In the genomic region with DNA sequence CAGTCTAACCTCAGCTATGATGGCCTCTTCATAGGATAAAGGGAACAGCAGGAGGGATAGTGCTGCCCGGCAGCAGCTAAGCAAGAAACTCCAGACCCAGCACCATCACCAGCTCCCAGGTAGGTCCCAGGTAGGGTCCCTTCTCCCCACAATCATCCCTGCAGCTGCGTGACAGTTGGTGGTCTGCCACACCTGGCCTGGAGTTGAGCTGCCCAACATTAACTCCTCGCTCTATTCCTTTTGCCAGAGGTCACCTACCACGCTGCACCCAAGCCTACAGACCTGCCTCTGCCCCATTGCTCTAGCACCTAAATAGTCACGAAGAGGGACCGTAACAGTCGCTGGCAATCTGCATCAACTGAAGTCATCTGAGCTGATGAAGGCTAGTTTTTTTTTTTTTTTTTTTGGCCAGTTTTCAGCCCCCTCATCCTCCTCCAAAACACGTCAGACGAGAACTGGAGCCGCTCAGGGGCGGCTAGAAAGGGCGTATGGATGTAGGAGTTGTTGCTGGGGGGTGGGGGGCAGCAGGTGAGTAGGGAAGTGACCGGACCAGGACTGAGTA, we compare ENCODE assay signal across 8 mouse cellular contexts. TPM values are rescaled to one million over a fixed set of nuclear protein-coding genes. Genes with fewer than 3 reads are reported as not detected.
DNase-seq lines count a peak whose midpoint lies in the region; ATAC-seq and TF ChIP-seq lines count a peak whose summit lies in the region.

No protein-coding gene starts in this region.

- no peaks in the 10 kb centered on the region for H3K36me3 ChIP-seq in kidney, adult 2 months (ENCODE audit: control insufficient read depth, insufficient read depth, low read length)
- 0 out of 2 replicates have a peak, but pooled peaks cover 6% of the 10 kb centered on the region for H3K36me3 ChIP-seq in hindbrain, embryonic 14.5 days (replicated peaks; ENCODE audit: control insufficient read depth, insufficient read depth)
- no peaks in the 10 kb centered on the region for H3K36me3 ChIP-seq in midbrain, embryonic 16.5 days (ENCODE audit: control insufficient read depth, insufficient read depth, low read length)

- peak overlapping the region; percentile 98 for H3K9ac ChIP-seq in hindbrain, embryonic 14.5 days
- peak overlapping the region; percentile 96 for H3K9ac ChIP-seq in midbrain, embryonic 16.5 days (ENCODE audit: low read depth, low read length)

- no peaks in the 10 kb centered on the region for H3K27me3 ChIP-seq in kidney, adult 2 months (replicated peaks; ENCODE audit: control insufficient read depth, insufficient read depth, low read length)
- H3K27me3 ChIP-seq in hindbrain, embryonic 14.5 days (ENCODE audit: control insufficient read depth, insufficient read depth, low read length), result peaks cover 13% of the 10 kb centered on the region; the same call in 1 of the 2 replicates
- peaks cover 2% of the 10 kb centered on the region; the same call in 1 of the 2 replicates for H3K27me3 ChIP-seq in midbrain, embryonic 16.5 days (ENCODE audit: control insufficient read depth, insufficient read depth, low read depth, low read length)

- no peaks in the 10 kb centered on the region for H3K4me1 ChIP-seq in kidney, adult 2 months (ENCODE audit: control insufficient read depth, insufficient read depth, low read length)
- H3K4me1 ChIP-seq in hindbrain, embryonic 14.5 days (replicated peaks; ENCODE audit: control insufficient read depth, insufficient read depth, low read length), result peaks cover 36% of the 10 kb centered on the region
- H3K4me1 ChIP-seq in midbrain, embryonic 16.5 days (ENCODE audit: control insufficient read depth, insufficient read depth, low read length), result peaks cover 30% of the 10 kb centered on the region

- no peak for DNase-seq in kidney, adult 2 months
- DNase-seq in kidney, adult 18-20 months, result no peak
- DNase-seq in cerebellum, adult 9-11 months, result peak; percentile 77
- DNase-seq in hindbrain, embryonic 14.5 days (ENCODE audit: low spot score), result no peak
- DNase-seq in gastrocnemius, postnatal 14 days, result no peak
- no peak for DNase-seq in left cerebral cortex, adult 8-10 months (ENCODE audit: low spot score in 2 of 2)
- no peak for DNase-seq in urinary bladder, postnatal 36 days (ENCODE audit: low spot score in 2 of 2)

- no peak for TF ChIP-seq CTCF in kidney, adult 2 months (conservative IDR thresholded peaks at IDR 0.05; ENCODE audit: insufficient read depth, insufficient read length, low read depth, low read length)

- TF ChIP-seq POLR2A in kidney, adult 2 months (IDR thresholded peaks at IDR 0.05; ENCODE audit: low read depth, low read length), result no peak

- H3K4me2 ChIP-seq in hindbrain, embryonic 14.5 days (replicated peaks), result peak overlapping the region; percentile 70
- peak overlapping the region; percentile 87 for H3K4me2 ChIP-seq in midbrain, embryonic 16.5 days (ENCODE audit: low read length)

- WGBS in kidney, adult 2 months, result 12% methylated on average over 13 of the region's 13 CpGs
- WGBS in hindbrain, embryonic 14.5 days, result 7% methylated on average over 13 of the region's 13 CpGs
- 6% methylated on average over 13 of the region's 13 CpGs for WGBS in midbrain, embryonic 16.5 days

- no peak overlapping the region for H3K27ac ChIP-seq in kidney, adult 2 months (ENCODE audit: insufficient read depth, low read depth, low read length)
- peak overlapping the region; percentile 93 for H3K27ac ChIP-seq in hindbrain, embryonic 14.5 days
- H3K27ac ChIP-seq in midbrain, embryonic 16.5 days (ENCODE audit: low read length), result peak overlapping the region; percentile 93

- intact Hi-C loops in gastrocnemius, postnatal 14 days (cut with DNase I; ENCODE audit: low total_unique reads), result loop anchor here (5.0 kb wide), 1 partner anchor 133 kb away; no protein-coding TSS in a partner anchor

- H3K9me3 ChIP-seq in hindbrain, embryonic 14.5 days (ENCODE audit: control insufficient read depth, low read length), result no peaks in the 10 kb centered on the region
- no peaks in the 10 kb centered on the region for H3K9me3 ChIP-seq in midbrain, embryonic 16.5 days (replicated peaks; ENCODE audit: control insufficient read depth, low read length, poor library complexity, severe bottlenecking)

- ATAC-seq in hindbrain, embryonic 14.5 days (ENCODE audit: low FRiP score), result no peak
- ATAC-seq in midbrain, embryonic 16.5 days, result peak; percentile 1; the same call in 1 of the 2 replicates

- H3K4me3 ChIP-seq in kidney, adult 2 months (ENCODE audit: insufficient read depth, low read depth, low read length), result peak overlapping the region; percentile 33; the same call in 1 of the 2 replicates
- peak overlapping the region; percentile 94 for H3K4me3 ChIP-seq in hindbrain, embryonic 14.5 days (replicated peaks; ENCODE audit: low read length)
- H3K4me3 ChIP-seq in midbrain, embryonic 16.5 days (ENCODE audit: low read depth, low read length), result peak overlapping the region; percentile 92

RNA-seq across cellular contexts. Expression of a gene that starts 0.7 kb away (rescaled TPM):
- 21.8 and 24.0 TPM in 2 replicates for polyA plus RNA-seq in kidney, adult 2 months (2012; rRNA removed)
- 64.0 and 66.1 TPM in 2 replicates for polyA plus RNA-seq in hindbrain, embryonic 14.5 days (2014; fragmentation: Nextera tagmentation; extraction: Ambion mirVana)
- polyA plus RNA-seq in midbrain, embryonic 16.5 days (2015; fragmentation: Nextera tagmentation; extraction: Ambion mirVana), result 49.3 and 54.6 TPM in 2 replicates
- 100 to 1,000 TPM; 239 to 251 TPM for total RNA-seq in gastrocnemius, postnatal 14 days (2021)
- total RNA-seq in left cerebral cortex, adult 8-10 months (2022), result 10 to 100 TPM; 78.8 to 86.2 (median 83.5) TPM

Comparison
In these comparisons a context has a peak if more than half of its experiments do, and no peak if none do; other contexts are left out.
1. H3K4me3 ChIP-seq: peak in every context shown above with its lines; median percentile 94 in hindbrain, embryonic 14.5 days; 92 in midbrain, embryonic 16.5 days; 33 in kidney, adult 2 months.